Mouse (Mus musculus) spleen, adult 12 weeks (tissue): ENCODE results near the gene Epm2a.
"Not testable (repeated sequence)": the region's sequence is repeated elsewhere in the genome, so short reads cannot be mapped to it uniquely, and the experiment has no call there.

ENCODE experiments used
- DNase-seq: peaks from one replicate; pipeline ENCODE4 v3.0.0; 2022; ENCODE audit warnings: low spot score

The Epm2a gene

DNA sequence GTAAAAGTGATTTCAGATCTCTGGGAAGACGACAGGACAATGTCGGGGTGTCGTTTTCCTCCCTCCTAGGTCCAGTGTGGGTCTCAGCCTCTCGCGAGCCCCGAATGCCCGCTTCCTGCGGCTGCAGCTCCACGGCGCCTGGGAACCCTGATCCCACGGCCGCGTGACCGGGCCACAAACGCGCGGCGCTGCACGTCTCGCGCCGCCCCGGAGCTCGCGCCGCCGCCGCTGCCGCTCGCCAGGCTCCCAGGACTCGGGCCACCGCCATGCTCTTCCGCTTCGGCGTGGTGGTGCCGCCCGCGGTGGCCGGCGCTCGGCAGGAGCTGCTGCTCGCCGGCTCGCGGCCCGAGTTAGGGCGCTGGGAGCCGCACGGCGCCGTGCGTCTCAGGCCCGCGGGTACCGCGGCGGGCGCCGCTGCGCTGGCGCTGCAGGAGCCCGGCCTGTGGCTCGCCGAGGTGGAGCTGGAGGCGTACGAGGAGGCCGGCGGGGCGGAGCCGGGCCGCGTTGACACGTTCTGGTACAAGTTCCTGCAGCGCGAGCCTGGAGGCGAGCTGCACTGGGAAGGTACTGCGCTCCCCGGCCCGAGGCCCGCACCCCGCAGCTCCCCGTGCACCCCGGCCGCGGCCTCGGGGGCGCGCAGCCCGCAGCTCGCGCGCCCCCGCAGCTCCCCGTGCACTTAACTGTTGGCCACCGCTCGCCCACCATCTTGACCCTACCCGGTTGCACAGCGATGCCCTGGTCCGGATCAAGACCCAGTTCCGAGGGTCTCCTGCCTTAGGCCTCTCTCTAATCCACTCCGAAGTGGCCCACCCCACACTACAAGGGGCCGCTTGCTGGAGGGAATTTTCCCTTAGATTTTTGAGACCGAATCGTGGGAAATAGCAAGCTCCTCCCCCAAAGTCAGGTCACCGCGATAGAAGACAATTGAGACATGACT is at the start of gene Epm2a:
Epm2a (plus strand) TSS at position 200 of the 937 bp plus-strand sequence.
- DNase-seq = peak; percentile 39

DNA sequence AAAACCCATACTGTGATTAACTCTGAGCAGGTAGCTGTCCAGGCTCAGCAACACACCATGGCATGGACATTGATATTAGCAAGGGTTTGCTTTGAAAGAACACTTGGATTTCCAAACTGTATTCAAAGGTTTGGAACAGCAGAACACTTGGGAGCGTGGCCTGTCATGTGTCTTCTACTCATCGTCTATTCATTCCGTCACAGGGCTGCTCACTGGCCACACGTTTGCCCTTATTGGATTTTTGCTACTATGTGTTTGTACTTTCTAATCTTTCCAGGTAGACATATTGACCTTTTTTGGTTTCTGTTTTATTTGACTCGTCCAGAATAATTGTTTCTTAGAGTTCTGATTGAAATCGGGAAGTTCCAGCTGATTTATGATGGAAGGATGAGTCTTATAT is 44.8 kb upstream of the Epm2a start:
- DNase-seq = no peak

GRCm38 (mm10) chr10:11305365-11306053 is 37.7 kb upstream of the Epm2a start:
- DNase-seq = no peak

- DNase-seq = no peak
Observed at GRCm38 (mm10) chr10:11306054-11306367, 37.2 kb upstream of the Epm2a start.

GRCm38 (mm10) chr10:11309866-11310265 is 33.3 kb upstream of the Epm2a start:
- no peak for DNase-seq

DNA sequence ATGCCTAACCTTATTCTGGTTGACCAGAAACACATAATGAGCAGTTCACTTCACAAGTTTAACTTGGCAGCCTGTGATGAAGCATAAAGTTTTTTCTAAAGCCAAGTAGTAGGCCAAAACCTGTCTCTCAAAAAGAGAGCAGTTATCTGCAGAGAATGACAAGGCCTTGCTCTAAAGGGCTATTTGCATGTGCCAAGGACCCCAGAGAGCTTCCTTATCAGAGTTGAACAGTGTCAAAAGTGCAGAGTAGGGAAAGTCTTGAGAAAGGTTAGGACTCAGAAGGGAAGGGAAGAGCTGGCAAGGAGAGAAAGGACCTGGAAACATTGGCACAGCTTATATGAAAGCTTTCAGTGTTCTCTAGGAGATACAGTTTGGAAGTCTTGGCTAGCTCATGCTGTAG is 32.7 kb upstream of the Epm2a start:
- DNase-seq = no peak

- not testable (repeated sequence) for DNase-seq
Observed at GRCm38 (mm10) chr10:11317856-11318454, 25.2 kb upstream of the Epm2a start.

- no peak for DNase-seq
Observed at GRCm38 (mm10) chr10:11319446-11319970, 23.7 kb upstream of the Epm2a start.

DNA sequence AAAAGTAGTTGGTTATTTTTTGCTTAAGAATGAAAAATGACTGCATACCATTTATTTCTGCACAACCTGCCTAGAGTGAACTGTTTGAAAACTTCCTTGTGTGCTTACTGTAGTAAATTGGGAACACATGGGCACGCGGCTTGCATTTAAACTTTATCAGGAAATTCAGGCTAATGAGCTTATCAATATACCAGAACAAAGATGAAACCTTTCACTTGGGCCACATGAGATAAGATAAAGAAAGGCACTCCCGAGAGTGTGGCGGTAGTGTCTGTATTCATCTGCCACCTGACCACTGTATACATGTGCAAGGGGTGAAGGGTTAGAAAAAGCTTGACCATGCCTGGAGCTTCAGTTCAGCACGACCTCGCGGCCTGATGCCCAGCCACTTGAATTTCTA is 20.9 kb upstream of the Epm2a start:
- DNase-seq = no peak

DNA sequence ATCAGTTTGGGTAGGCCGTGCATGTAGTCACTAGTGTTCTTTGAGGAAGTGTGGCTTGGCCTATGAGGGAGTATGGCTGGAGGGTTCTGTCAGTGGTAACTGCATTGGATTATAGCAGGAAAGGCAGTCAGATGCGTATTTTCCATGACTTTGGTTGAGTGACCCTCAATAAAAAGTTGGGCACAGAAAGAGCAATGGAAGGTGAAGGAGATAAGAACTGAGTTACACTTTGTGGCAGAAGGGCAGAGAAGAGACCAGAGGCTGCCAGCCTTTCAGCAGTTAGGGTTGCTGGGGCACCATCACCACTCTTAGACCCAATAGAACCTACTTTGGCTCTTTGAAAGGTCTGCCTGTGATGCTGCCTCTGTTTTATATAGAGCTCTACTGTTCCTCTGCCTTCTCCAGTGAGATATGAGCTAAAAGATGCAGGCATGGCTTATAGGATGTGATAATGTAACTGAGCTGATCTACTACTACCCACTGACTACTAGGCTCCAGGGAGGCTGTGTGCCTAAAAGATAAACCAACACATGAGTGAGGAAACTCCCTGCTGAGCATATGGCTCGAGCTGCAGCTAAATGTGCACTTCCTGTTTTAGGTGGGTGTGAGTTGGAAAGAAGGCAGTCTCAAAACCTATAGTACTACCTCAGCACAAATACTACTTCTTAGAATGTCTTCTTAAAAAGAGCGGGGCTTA is 19.9 kb upstream of the Epm2a start:
- DNase-seq = no peak

- DNase-seq = no peak
Observed at GRCm38 (mm10) chr10:11326526-11326925, 16.7 kb upstream of the Epm2a start.

GRCm38 (mm10) chr10:11344536-11345468 is 1.6 kb downstream of the Epm2a start:
- DNase-seq = no peak

GRCm38 (mm10) chr10:11350243-11350974 is 7.2 kb downstream of the Epm2a start:
- DNase-seq = not testable (repeated sequence)

- no peak for DNase-seq
Observed at GRCm38 (mm10) chr10:11354609-11355008, 11.4 kb downstream of the Epm2a start.

DNA sequence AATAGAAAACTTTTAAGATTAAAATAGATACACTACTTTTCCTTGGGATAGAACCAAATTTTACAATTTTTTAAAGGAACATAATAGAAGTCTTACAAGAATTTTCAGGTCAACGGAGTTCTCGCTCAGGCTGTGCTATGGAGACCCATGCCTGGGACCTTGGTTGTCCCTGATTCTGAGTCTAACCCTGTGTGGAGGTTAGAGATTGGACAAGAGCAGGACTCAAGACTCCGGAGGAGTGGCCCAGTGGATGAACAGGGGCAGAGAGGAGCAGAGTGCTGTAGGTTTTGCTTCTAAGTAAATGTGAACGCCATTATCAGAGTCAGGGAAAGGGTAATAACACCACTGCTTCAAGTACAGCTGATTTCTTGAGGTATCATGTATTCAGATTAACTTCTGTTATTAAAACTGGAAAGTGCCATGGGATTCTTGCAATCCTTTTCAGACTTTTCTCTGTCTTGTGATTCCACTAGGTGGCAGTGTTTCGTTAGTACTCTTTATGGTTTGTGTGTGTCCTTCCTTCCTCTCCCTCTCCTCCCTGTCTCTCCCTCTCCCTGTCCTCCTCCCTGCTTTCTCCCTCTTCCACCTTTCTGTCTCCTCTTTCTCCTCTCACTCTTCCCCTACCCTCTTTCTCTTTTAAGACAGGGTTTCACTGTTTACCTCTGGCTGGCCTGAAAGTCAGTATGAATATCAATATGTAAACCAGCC is 18.9 kb downstream of the Epm2a start:
- DNase-seq = no peak

GRCm38 (mm10) chr10:11362896-11363487 is 19.8 kb downstream of the Epm2a start:
- no peak for DNase-seq

- no peak for DNase-seq
Observed at GRCm38 (mm10) chr10:11381302-11381701, 38.1 kb downstream of the Epm2a start.

DNA sequence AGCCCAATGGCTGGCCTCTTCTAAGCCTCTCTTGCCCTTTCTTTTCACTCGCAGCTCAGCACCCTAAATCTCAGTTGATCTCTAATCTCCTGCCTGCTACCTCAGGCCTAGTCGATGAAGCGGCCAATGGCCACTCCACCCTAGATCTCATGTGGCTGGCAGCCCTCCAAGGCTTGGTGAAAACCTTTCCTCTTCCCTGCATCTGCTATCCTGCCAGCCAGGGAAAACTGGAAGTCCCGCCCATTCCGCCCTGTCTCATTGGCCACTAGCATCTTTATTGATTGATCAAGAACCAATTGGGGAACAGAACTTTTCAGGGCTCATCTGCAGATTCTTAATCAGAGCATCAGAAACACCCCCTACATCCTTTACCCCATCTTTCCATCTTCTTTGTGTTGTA is 67.7 kb downstream of the Epm2a start:
- DNase-seq = no peak

DNA sequence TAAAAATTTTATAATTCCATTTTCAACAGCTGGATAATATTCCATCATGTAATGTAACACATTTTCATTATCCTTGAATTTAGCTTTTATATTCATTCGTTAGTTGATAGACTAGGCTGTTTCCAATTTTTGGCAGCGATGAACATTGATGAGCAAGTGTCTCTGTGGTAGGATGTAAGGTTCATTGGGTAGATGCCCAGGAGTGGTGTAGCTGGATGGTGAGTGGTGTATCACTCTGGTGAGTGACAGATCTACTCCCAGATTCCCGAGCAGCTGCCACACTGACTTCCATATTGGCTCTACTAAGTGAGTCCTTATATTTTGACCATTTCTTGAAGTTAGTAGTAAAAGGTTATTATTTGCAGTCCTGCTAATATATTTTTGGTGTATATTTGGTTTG is 76.9 kb downstream of the Epm2a start:
- no peak for DNase-seq
